Mouse (Mus musculus): ENCODE results near the gene Gm42791.

GRCm38 (mm10) chr5:149014600-149015268 is 19.8 kb upstream of the Gm42791 start:
- TF ChIP-seq CTCF (conservative IDR thresholded peaks at IDR 0.05; ENCODE audit: low read length): no peak
- no peak for TF ChIP-seq POU5F1 (IDR thresholded peaks at IDR 0.05; ENCODE audit: borderline replicate concordance, low read length)
- no peak for TF ChIP-seq NANOG (IDR thresholded peaks at IDR 0.05; ENCODE audit: borderline replicate concordance, low read length)

Data from E14TG2a.4 (cell line).